Mouse (Mus musculus): ENCODE results near the gene Mtfr1l. TPM values are rescaled to one million over a fixed set of nuclear protein-coding genes. Genes with fewer than 3 reads are reported as not detected.
A peak's percentile ranks its signal among the peaks of the same experiment; 100 is the strongest.
"Not testable (repeated sequence)": the region's sequence is repeated elsewhere in the genome, so short reads cannot be mapped to it uniquely, and the experiment has no call there.

The Mtfr1l gene
- polyA plus RNA-seq, 1 experiment from 2014 or later = 137 TPM

DNA sequence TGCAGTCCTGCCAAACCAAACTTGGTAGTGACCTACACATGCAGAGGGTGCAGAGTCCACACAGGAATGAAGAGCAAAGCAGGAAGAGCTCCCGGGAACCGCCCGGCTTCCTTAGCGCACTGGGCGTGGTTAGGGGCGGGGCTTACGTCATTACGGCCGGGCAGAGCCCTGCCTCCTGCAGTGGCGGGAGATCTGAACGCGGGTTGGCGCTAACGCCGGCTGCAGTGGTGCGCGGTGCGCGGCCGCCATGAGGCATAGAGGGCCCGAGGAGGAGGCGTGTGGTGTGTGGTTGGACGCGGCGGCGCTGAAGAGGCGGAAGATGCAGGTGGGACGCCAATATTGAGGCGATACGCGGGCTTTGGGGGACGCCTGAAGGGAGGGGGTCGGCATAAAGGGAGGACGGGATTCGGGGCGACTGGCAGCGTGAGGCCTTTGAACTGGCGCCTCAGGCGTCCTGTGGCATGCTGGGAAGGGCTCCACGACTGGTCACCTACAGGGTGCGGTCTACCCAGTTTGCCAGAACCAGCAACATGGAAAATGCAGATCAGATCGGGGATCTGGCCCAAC, 24.3 kb downstream of the Mtfr1l start, which contains the start of gene Aunip:
Aunip (plus strand) TSS at position 155 of the 567 bp plus-strand sequence.
- Histone ChIP-seq H3K9ac (peak within 1 kb of the TSS; percentile 44), H3K36me3 (peaks cover 5% of the 10 kb centered on the region; the same call in 1 of the 2 replicates), H3K9me3 (replicated peaks) (no peaks in the 10 kb centered on the region), H3K27ac (no peak within 1 kb of the TSS), H3K4me1 (peaks cover 16% of the 10 kb centered on the region; the same call in 1 of the 2 replicates), H3K27me3 (no peaks in the 10 kb centered on the region), H3K4me3 (peak within 1 kb of the TSS; percentile 43), H3K4me2 (replicated peaks) (peak within 1 kb of the TSS; percentile 70)
- peak; percentile 96 for ATAC-seq (ENCODE audit: low FRiP score)
- WGBS = under 1% methylated on average over 42 of the region's 42 CpGs

DNA sequence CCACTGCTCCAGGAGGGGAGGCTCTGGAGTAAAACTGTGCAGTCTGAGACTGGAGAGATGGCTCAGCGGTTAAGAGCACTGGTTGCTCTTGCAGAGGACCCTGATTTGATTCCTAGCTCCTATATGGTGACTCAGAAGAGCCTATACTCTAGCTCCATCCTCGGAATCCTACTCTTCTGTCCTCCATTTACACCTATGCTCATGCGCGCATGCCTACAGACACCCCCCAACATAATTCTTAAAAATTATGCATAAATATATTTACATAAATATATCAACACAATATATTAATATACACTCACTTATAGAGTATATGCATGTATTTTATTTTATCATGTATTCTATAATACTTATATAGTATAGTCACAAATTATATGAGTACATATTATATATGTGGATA, 24.8 kb downstream of the Mtfr1l start:
- Histone ChIP-seq H3K4me2 (replicated peaks) (peak overlapping the region; percentile 70), H3K4me3 (no peak overlapping the region), H3K27me3 (no peaks in the 10 kb centered on the region), H3K4me1 (peaks cover 16% of the 10 kb centered on the region; the same call in 1 of the 2 replicates), H3K36me3 (peaks cover 5% of the 10 kb centered on the region; the same call in 1 of the 2 replicates), H3K27ac (no peak overlapping the region), H3K9me3 (replicated peaks) (no peaks in the 10 kb centered on the region), H3K9ac (0 out of 2 replicates have a peak overlapping the region, but pooled peaks have one; percentile 14)
- 79% methylated on average over 4 of the region's 4 CpGs for WGBS
- ATAC-seq (ENCODE audit: low FRiP score) = peak; percentile 43

DNA sequence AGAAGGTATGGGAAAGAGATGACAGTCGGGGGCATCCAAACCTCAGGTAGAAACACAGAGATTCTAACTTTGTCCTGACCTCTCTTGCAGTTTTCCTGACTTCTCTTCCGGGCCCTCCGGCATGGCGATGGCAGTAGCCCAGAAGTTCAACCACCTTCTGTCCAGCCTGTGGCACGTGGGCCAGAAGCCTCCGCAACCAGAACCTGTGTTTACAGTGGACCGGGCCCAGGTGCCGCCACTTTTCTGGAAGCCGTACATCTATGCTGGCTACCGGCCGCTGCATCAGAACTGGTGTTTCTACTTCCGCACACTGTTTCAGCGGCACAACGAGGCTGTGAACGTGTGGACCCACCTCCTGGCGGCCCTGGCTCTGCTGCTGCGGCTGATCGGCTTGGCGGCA, 28.5 kb downstream of the Mtfr1l start:
- H3K27me3 ChIP-seq = no peaks in the 10 kb centered on the region
- ATAC-seq (ENCODE audit: low FRiP score) = no peak
- H3K36me3 ChIP-seq = peaks cover 5% of the 10 kb centered on the region; the same call in 1 of the 2 replicates
- no peak overlapping the region for H3K27ac ChIP-seq
- H3K9ac ChIP-seq = no peak overlapping the region
- 0 out of 2 replicates have a peak, but pooled peaks cover 6% of the 10 kb centered on the region for H3K4me1 ChIP-seq
- H3K9me3 ChIP-seq (replicated peaks) = no peaks in the 10 kb centered on the region
- WGBS = 89% methylated on average over 19 of the region's 19 CpGs
- no peak overlapping the region for H3K4me3 ChIP-seq
- no peak overlapping the region for H3K4me2 ChIP-seq (replicated peaks)

DNA sequence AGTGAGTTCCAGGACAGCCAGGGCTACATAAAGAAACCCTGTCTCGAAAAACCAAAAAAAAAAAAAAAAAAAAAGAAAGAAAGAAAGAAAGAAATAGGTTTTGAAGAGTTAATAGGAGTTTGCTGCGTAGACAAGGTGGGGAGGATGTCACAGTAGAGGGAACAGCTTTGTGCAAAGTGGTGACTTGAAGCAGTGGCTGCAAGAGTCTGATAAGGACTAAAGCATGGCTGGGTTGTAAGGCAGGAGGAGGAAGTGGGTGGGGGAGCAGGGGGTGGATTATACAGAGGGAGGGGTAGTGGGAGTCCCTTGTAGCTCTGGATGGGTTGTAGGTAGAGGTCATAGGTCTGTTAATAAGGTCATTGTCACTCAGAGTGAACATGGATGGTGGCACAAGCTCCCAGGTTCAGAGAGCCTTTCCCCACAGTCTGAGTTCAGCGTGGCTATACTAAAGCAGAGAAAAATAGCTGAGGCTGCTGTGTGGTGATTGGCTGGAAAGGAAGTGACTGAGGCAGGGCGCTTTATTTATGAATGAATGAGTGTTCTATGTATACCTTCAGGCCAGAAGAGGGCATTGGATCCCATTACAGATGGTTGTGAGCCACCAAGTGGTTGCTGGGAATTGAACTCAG, 29.1 kb downstream of the Mtfr1l start:
- H3K9ac ChIP-seq = no peak overlapping the region
- no peak for ATAC-seq (ENCODE audit: low FRiP score)
- WGBS = 78% methylated on average over 3 of the region's 4 CpGs

DNA sequence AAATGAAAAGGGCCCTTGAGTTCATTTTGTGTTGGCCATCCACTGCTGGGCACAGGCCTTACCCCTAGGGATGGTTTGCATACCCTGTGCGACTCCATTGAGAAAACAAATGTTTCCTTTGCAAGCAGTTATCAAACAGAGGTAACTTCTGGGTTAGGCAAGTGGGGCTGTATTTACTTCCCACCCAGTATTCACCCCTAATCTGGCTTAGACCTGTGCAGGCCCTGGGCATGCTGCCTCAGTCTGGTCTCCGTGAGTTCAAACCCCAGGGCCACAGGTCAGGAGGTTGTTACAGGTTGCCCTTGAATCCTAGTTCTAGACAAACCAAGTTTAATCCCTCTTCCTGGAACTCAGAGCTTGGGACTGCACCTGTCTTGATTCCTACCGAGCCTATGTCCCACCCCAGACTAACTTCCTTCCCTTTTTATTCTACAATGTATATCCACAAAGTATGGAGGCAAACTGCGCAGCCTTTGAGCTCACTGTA, 29.8 kb downstream of the Mtfr1l start:
- no peaks in the 10 kb centered on the region for H3K27me3 ChIP-seq
- ATAC-seq (ENCODE audit: low FRiP score) = no peak
- no peak overlapping the region for H3K9ac ChIP-seq
- H3K9me3 ChIP-seq (replicated peaks) = no peaks in the 10 kb centered on the region
- 91% methylated on average over 4 of the region's 4 CpGs for WGBS
- no peak overlapping the region for H3K4me3 ChIP-seq
- no peak overlapping the region for H3K4me2 ChIP-seq (replicated peaks)
- H3K36me3 ChIP-seq = peaks cover 5% of the 10 kb centered on the region; the same call in 1 of the 2 replicates
- H3K4me1 ChIP-seq = no peaks in the 10 kb centered on the region
- H3K27ac ChIP-seq = no peak overlapping the region

More for the DNA sequence above, 29.1 kb downstream of the Mtfr1l start:
- Histone ChIP-seq H3K4me1 (0 out of 2 replicates have a peak, but pooled peaks cover 1% of the 10 kb centered on the region), H3K4me3 (no peak overlapping the region), H3K27ac (no peak overlapping the region), H3K36me3 (peaks cover 5% of the 10 kb centered on the region; the same call in 1 of the 2 replicates), H3K4me2 (replicated peaks) (no peak overlapping the region), H3K9me3 (replicated peaks) (no peaks in the 10 kb centered on the region), H3K27me3 (no peaks in the 10 kb centered on the region)

DNA sequence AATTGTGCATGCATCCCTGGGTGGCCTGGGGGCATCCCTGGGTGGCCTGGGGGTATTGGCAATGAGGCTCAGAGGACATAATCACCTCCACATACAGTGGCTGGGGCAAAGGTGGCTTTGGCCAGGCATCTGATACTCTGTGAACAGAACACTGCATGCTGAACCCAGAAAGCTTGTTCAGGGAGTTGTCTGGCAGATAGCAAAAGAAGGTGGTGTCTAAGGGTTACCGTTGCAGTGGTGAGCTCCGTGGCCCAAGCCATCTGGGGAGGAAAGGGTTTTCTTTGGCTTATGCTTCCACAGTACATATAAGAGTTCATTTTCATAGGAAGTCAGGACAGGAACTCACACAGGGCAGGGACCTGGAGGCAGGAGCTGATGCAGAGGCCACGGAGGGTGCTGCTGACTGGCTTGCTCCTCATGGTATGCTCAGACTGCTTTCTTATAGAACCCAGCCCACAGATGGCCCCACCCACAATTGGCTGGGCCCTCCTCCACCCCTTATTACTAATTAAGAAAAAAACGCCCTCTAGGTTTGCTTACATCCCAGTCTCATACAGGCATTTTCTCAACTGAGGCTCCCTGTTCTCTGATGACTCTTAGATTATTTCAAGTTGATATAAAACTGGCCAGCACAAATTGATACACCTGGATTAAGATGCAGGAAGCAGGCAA, 31.4 kb downstream of the Mtfr1l start:
- no peaks in the 10 kb centered on the region for H3K4me1 ChIP-seq
- no peaks in the 10 kb centered on the region for H3K9me3 ChIP-seq (replicated peaks)
- no peak overlapping the region for H3K4me3 ChIP-seq
- peaks cover 5% of the 10 kb centered on the region; the same call in 1 of the 2 replicates for H3K36me3 ChIP-seq
- no peaks in the 10 kb centered on the region for H3K27me3 ChIP-seq
- no peak for ATAC-seq (ENCODE audit: low FRiP score)
- H3K4me2 ChIP-seq (replicated peaks) = no peak overlapping the region
- H3K9ac ChIP-seq = no peak overlapping the region
- no peak overlapping the region for H3K27ac ChIP-seq
- WGBS = 80% methylated on average over 4 of the region's 4 CpGs

DNA sequence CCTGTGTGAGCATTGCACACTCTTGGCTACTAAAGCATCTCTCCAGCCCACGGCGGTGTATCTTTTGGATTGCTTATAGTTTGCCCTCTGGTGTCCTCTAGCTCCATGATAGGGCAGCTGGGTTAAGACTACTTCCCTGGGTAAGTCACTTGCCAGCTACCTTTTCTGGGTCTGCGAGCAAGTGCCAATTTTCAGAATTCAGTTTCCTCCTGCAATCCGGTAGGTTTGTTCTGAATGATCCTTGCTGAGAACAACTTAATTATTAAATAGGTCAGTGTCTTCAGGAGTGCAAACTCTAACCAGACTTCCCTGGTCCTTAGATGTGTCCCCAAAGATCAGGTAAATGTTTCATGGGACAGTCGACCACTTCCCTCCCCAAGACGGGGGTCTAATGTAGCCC, 34.1 kb downstream of the Mtfr1l start:
- H3K9ac ChIP-seq = no peak overlapping the region
- H3K27me3 ChIP-seq = no peaks in the 10 kb centered on the region
- no peaks in the 10 kb centered on the region for H3K9me3 ChIP-seq (replicated peaks)
- H3K4me3 ChIP-seq = no peak overlapping the region
- peaks cover 21% of the 10 kb centered on the region for H3K4me1 ChIP-seq
- no peak overlapping the region for H3K27ac ChIP-seq
- no peak for ATAC-seq (ENCODE audit: low FRiP score)
- H3K4me2 ChIP-seq (replicated peaks) = no peak overlapping the region
- no peaks in the 10 kb centered on the region for H3K36me3 ChIP-seq
- WGBS = 96% methylated on average over 6 of the region's 6 CpGs

DNA sequence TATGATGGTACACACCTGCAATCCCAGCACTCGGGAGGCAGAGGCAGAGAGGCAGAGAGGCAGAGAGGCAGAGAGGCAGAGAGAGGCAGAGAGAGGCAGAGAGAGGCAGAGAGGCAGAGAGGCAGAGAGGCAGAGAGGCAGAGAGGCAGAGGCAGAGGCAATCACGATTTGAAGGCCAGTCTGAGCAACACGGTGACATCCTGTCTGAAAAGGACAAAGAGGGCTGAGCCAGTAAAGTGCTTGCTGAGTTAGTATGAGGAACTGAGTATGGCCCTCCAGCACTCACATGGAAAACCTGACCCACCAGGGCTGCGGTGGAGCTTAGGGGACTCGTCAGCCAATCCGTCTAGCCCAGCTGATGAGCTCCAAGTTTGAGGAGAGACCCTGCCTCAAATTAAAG, 36.2 kb downstream of the Mtfr1l start:
- WGBS = 85% methylated on average over 6 of the region's 6 CpGs
- H3K27ac ChIP-seq; H3K9ac ChIP-seq; H3K4me2 ChIP-seq (replicated peaks); H3K27me3 ChIP-seq; H3K9me3 ChIP-seq (replicated peaks); ATAC-seq (ENCODE audit: low FRiP score); H3K4me3 ChIP-seq; H3K36me3 ChIP-seq: not testable (repeated sequence)
- H3K4me1 ChIP-seq = peaks cover 27% of the 10 kb centered on the region

DNA sequence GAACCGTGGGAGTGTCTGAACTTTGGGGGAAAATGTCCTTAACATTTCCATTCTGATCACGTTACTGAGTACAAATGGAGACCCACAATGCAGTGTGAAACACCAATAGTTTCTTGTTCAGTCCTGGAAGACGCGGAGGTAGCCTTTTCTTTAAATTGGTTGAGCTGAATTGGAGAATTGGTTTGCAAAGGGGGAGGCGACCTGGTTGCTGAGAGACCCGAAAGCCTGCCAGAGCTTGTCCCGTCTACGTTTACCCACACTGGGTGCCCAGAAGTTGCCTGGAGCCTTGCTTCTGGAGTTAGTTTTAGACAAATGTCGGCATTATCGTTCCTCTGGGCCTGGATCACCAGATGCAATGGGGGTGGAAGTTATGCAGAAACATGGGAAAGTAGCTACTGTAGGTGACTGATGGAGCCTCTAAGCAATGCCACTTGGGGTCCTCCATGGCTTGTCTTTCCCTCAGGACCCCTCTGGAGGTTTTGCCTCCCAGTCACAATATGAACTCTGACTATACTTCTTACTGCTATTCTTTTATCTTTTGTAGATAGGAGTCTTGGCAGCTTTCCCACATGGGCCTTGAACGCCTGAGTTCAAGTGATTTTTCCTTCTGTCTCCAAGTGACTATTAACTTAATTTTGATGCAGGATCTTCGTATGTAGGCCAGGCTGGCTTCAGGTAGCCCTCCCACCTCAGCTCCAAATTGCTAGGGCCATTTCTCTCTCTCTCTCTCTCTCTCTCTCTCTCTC, 37.0 kb downstream of the Mtfr1l start:
- no peaks in the 10 kb centered on the region for H3K36me3 ChIP-seq
- peaks cover 27% of the 10 kb centered on the region for H3K4me1 ChIP-seq
- 62% methylated on average over 12 of the region's 12 CpGs for WGBS
- ATAC-seq (ENCODE audit: low FRiP score) = no peak
- H3K4me2 ChIP-seq (replicated peaks) = peak overlapping the region; percentile 99
- H3K27me3 ChIP-seq = no peaks in the 10 kb centered on the region
- H3K4me3 ChIP-seq = no peak overlapping the region
- no peak overlapping the region for H3K9ac ChIP-seq
- no peaks in the 10 kb centered on the region for H3K9me3 ChIP-seq (replicated peaks)
- peak overlapping the region; percentile 13; the same call in 1 of the 2 replicates for H3K27ac ChIP-seq

DNA sequence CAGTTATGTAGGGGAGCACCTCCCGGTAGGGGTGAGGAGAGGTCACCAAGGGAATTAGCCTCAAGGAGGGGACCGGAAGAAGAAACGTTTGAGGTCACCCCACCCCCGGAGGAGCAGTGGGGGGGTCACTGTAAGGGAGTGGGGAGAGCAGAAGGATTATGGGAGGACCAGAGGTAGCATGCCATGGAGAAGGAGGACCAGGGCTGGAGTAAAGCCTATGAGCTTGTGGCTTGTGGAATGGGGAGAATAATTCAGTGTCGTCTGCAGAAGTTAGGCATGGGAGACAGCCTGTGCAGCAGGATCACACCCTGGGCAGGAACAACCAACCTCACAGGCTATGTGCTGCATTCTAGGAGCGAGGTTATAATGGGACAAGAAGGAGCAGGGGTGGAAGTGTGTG, 38.0 kb downstream of the Mtfr1l start:
- Histone ChIP-seq H3K4me1 (peaks cover 27% of the 10 kb centered on the region), H3K4me3 (peak overlapping the region; percentile 56), H3K36me3 (no peaks in the 10 kb centered on the region), H3K27ac (peak overlapping the region; percentile 40; the same call in 1 of the 2 replicates), H3K27me3 (no peaks in the 10 kb centered on the region), H3K9ac (peak overlapping the region; percentile 66), H3K9me3 (replicated peaks) (no peaks in the 10 kb centered on the region), H3K4me2 (replicated peaks) (peak overlapping the region; percentile 99)
- peak; percentile 57; the same call in 1 of the 2 replicates for ATAC-seq (ENCODE audit: low FRiP score)
- 11% methylated on average over 6 of the region's 6 CpGs for WGBS

DNA sequence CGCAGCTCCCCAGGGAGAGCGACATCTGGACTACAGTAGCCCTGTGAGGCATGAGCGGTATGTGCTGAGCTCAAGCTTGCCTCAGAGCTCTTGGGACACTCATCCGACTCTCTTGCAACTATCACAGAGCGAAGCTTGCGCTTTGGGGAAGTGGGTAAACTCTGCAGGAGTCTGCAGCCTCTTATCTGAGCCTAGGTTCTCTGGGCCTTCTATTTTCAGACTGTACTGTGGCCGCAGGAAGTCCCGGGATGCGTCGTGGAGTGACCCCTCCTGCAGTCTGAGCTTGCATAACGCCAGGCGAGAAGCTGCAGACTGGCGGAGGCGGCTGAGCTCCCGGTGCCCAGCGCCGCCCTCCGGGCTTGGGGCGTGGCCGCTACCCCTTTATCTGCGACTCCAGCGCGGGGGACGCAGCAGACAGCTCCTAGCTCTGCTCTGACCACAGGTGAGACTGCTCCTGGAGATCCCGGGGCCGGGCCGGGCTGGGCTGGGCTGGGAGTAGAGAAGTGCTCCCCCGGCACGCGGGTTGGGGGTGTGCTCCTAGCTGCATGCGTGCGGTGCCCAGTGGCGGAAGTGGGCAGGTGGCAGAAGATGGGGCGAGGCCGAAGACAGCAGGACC, 38.5 kb downstream of the Mtfr1l start, which contains the start of gene Paqr7:
Paqr7 (plus strand) TSS at position 103 of the 616 bp plus-strand sequence.
- no peaks in the 10 kb centered on the region for H3K36me3 ChIP-seq
- H3K4me1 ChIP-seq = peaks cover 29% of the 10 kb centered on the region
- peak within 1 kb of the TSS; percentile 56 for H3K4me3 ChIP-seq
- H3K27me3 ChIP-seq = no peaks in the 10 kb centered on the region
- H3K9me3 ChIP-seq (replicated peaks) = no peaks in the 10 kb centered on the region
- peak within 1 kb of the TSS; percentile 66 for H3K9ac ChIP-seq
- H3K4me2 ChIP-seq (replicated peaks) = peak within 1 kb of the TSS; percentile 99
- ATAC-seq (ENCODE audit: low FRiP score) = peak; percentile 64
- 3% methylated on average over 35 of the region's 35 CpGs for WGBS
- H3K27ac ChIP-seq = peak within 1 kb of the TSS; percentile 40

Measured in hindbrain, embryonic 12.5 days (tissue).